9 mouse cellular contexts compared by ENCODE assay signal in the genomic region with DNA sequence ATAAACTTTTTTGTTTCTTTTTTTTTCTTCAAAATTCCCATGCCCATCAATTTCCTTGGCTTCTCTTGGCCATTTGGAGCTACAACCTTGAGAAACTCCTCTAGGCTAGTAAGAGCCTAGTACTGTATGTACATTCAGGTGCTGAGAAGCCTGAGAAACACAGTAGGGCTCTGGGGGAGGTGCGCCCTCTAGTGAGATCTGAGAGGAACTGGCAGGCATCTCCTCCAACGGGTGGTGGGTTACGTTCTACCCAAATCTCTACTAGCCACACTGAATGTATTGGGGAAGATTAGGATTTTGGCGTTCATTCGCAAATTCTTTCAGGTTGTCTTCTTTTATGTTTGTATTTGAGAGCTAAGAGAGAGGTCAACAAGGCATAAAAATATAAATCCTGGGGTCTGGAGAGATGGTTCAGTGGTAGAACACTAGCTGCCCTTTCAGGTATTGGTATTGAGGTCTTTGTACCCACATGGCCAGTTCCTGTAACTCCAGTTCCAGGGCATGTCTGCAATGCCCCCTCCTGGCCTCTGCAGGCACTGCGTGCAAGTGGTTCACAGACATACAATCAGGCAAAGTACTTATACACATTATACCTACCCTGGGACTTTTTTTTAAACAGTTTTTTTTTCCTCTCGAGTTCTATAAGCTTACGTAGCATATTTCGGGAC. TPM values are rescaled to one million over a fixed set of nuclear protein-coding genes. Genes with fewer than 3 reads are reported as not detected.
DNase-seq lines count a peak whose midpoint lies in the region; ATAC-seq and TF ChIP-seq lines count a peak whose summit lies in the region.
"Had no signal": no experiment of that assay in that cellular context is flagged by ENCODE, and none has a peak within 500 bp of the region (broad histone marks: within the 10 kb centered on the region; RNA-seq: fewer than 3 reads in every experiment).

No protein-coding gene starts in this region.

- no peak for ATAC-seq in heart, embryonic 12.5 days (ENCODE audit: insufficient number of reproducible peaks, low FRiP score)
- 0 out of 2 replicates have a peak, but pooled peaks have one; percentile 33 for ATAC-seq in hindbrain, embryonic 11.5 days (ENCODE audit: low FRiP score)

- H3K9ac ChIP-seq in heart, adult 2 months (ENCODE audit: low read depth, low read length): no peak overlapping the region
- H3K9ac ChIP-seq in heart, embryonic 12.5 days: no peak overlapping the region
- H3K9ac ChIP-seq in hindbrain, embryonic 11.5 days (ENCODE audit: low read depth, low read length): no peak overlapping the region

- 12% methylated on average over 9 of the region's 9 CpGs for WGBS in heart, adult 2 months
- 11% methylated on average over 9 of the region's 9 CpGs for WGBS in heart, embryonic 12.5 days
- 13% methylated on average over 9 of the region's 9 CpGs for WGBS in hindbrain, embryonic 11.5 days
- WGBS in midbrain, embryonic 10.5 days: 11% methylated on average over 9 of the region's 9 CpGs

- H3K79me2 ChIP-seq in heart, adult 2 months (replicated peaks; ENCODE audit: control insufficient read depth, insufficient read depth, low read length): no peaks in the 10 kb centered on the region

- H3K4me3 ChIP-seq in heart, adult 2 months: no peak overlapping the region
- H3K4me3 ChIP-seq in heart, embryonic 12.5 days: no peak overlapping the region
- no peak overlapping the region for H3K4me3 ChIP-seq in hindbrain, embryonic 11.5 days (ENCODE audit: low read depth, low read length)
- no peak overlapping the region for H3K4me3 ChIP-seq in midbrain, embryonic 10.5 days
- H3K4me3 ChIP-seq: myocyte had no signal

- DNase-seq in heart, adult 2 months: peak; percentile 39 to 51
- DNase-seq in adrenal gland, adult 2 months: peak; percentile 61
- peak; percentile 89 for DNase-seq in embryo, embryonic 10.5 days (ENCODE audit: low spot score)
- peak; percentile 80 for DNase-seq in hindbrain, embryonic 11.5 days (ENCODE audit: low spot score)
- peak; percentile 26 for DNase-seq in layer of hippocampus, adult 9-11 months
- DNase-seq in midbrain, embryonic 10.5 days (ENCODE audit: low spot score): peak; percentile 66
- peak; percentile 25 to 65 for DNase-seq in spleen, adult 18-20 months

- intact Hi-C loops in heart, adult 2 months (cut with DNase I): loop anchor here (2.0 kb wide), 1 partner anchor 108 kb away; no protein-coding TSS in a partner anchor

- H3K27ac ChIP-seq in heart, adult 2 months: no peak overlapping the region
- H3K27ac ChIP-seq in heart, embryonic 12.5 days (ENCODE audit: poor library complexity, severe bottlenecking): no peak overlapping the region
- no peak overlapping the region for H3K27ac ChIP-seq in hindbrain, embryonic 11.5 days (ENCODE audit: low read depth, low read length)
- no peak overlapping the region for H3K27ac ChIP-seq in midbrain, embryonic 10.5 days (replicated peaks)

- H3K4me2 ChIP-seq in heart, embryonic 12.5 days: no peak overlapping the region
- H3K4me2 ChIP-seq in hindbrain, embryonic 11.5 days (replicated peaks; ENCODE audit: low read depth, low read length): no peak overlapping the region

- no peak for TF ChIP-seq EP300 in heart, adult 2 months (IDR thresholded peaks at IDR 0.05; ENCODE audit: insufficient read depth, low read depth, low read length)

- H3K4me1 ChIP-seq in heart, adult 2 months (ENCODE audit: control insufficient read depth, insufficient read depth, low read length): peaks cover 1% of the 10 kb centered on the region; the same call in 1 of the 2 replicates
- peaks cover 29% of the 10 kb centered on the region for H3K4me1 ChIP-seq in heart, embryonic 12.5 days (replicated peaks)
- H3K4me1 ChIP-seq in hindbrain, embryonic 11.5 days (replicated peaks; ENCODE audit: control insufficient read depth, insufficient read depth, low read length): peaks cover 9% of the 10 kb centered on the region
- H3K4me1 ChIP-seq in midbrain, embryonic 10.5 days: peaks cover 40% of the 10 kb centered on the region

- peak; percentile 84 for TF ChIP-seq CTCF in heart, adult 2 months (IDR thresholded peaks at IDR 0.05)

- H3K27me3 ChIP-seq in heart, adult 2 months (ENCODE audit: control insufficient read depth, insufficient read depth, low read length): peaks cover 23% of the 10 kb centered on the region
- peaks cover 97% of the 10 kb centered on the region for H3K27me3 ChIP-seq in heart, embryonic 12.5 days (replicated peaks)
- H3K27me3 ChIP-seq in hindbrain, embryonic 11.5 days (ENCODE audit: control insufficient read depth, insufficient read depth, low read length): peaks cover 51% of the 10 kb centered on the region
- H3K27me3 ChIP-seq in midbrain, embryonic 10.5 days (ENCODE audit: low read depth, poor library complexity, severe bottlenecking): peaks cover 100% of the 10 kb centered on the region

- no peak for TF ChIP-seq POLR2A in heart, adult 2 months (IDR thresholded peaks at IDR 0.05; ENCODE audit: insufficient read depth, low read depth, low read length)

- no peaks in the 10 kb centered on the region for H3K36me3 ChIP-seq in heart, adult 2 months (ENCODE audit: control insufficient read depth, insufficient read depth, low read length)
- H3K36me3 ChIP-seq in heart, embryonic 12.5 days: no peaks in the 10 kb centered on the region
- no peaks in the 10 kb centered on the region for H3K36me3 ChIP-seq in hindbrain, embryonic 11.5 days (ENCODE audit: control insufficient read depth, insufficient read depth, low read length)
- H3K36me3 ChIP-seq in midbrain, embryonic 10.5 days: no peaks in the 10 kb centered on the region

- no peaks in the 10 kb centered on the region for H3K9me3 ChIP-seq in heart, embryonic 12.5 days (replicated peaks)
- H3K9me3 ChIP-seq in hindbrain, embryonic 11.5 days (ENCODE audit: control insufficient read depth, low read length): no peaks in the 10 kb centered on the region
- H3K9me3 ChIP-seq in midbrain, embryonic 10.5 days (replicated peaks): no peaks in the 10 kb centered on the region

RNA-seq across cellular contexts. Expression of gene Duoxa2, which starts 4.0 kb away (rescaled TPM):
- total RNA-seq in heart, adult 2 months (2021): under 1 TPM; 0.18 to 0.21 TPM
- polyA plus RNA-seq in heart, adult 2 months (2012; rRNA removed): 0.18 and 0.23 TPM in 2 replicates
- polyA plus RNA-seq in heart, embryonic 12.5 days (2016; fragmentation: Nextera tagmentation; extraction: Ambion mirVana): not detected in 2 replicates
- not detected for total RNA-seq in adrenal gland, adult 2 months (2021)
- 0.08 TPM in 1 of 2 replicates, not detected in the other for polyA plus RNA-seq in adrenal gland, adult 2 months (2012; rRNA removed)
- polyA plus RNA-seq in hindbrain, embryonic 11.5 days (2014; fragmentation: Nextera tagmentation; extraction: Ambion mirVana): not detected in 2 replicates
- not detected in 2 replicates for polyA plus RNA-seq in midbrain, embryonic 10.5 days (2016; fragmentation: Nextera tagmentation; extraction: Ambion mirVana)
- polyA plus RNA-seq: myocyte had no signal

RNA-seq across cellular contexts. Expression of gene Duox2, which starts 4.5 kb away (rescaled TPM):
- total RNA-seq in heart, adult 2 months (2021): under 1 TPM; 0.57 to 0.61 TPM
- 0.53 and 0.84 TPM in 2 replicates for polyA plus RNA-seq in heart, adult 2 months (2012; rRNA removed)
- 0.13 TPM in 2 replicates for polyA plus RNA-seq in heart, embryonic 12.5 days (2016; fragmentation: Nextera tagmentation; extraction: Ambion mirVana)
- total RNA-seq in adrenal gland, adult 2 months (2021): under 1 TPM in 1 of 2 experiments, not detected in 1; 0.07 TPM
- polyA plus RNA-seq in adrenal gland, adult 2 months (2012; rRNA removed): 0.04 and 0.06 TPM in 2 replicates
- polyA plus RNA-seq in hindbrain, embryonic 11.5 days (2014; fragmentation: Nextera tagmentation; extraction: Ambion mirVana): not detected in 2 replicates
- not detected in 2 replicates for polyA plus RNA-seq in midbrain, embryonic 10.5 days (2016; fragmentation: Nextera tagmentation; extraction: Ambion mirVana)

RNA-seq across cellular contexts. Expression of gene Duoxa1, which starts 10.8 kb away (rescaled TPM):
- under 1 TPM; 0.23 to 0.37 TPM for total RNA-seq in heart, adult 2 months (2021)
- polyA plus RNA-seq in heart, adult 2 months (2012; rRNA removed): 1.1 and 1.5 TPM in 2 replicates
- not detected in 2 replicates for polyA plus RNA-seq in heart, embryonic 12.5 days (2016; fragmentation: Nextera tagmentation; extraction: Ambion mirVana)
- under 1 TPM in 1 of 2 experiments, not detected in 1; 0.31 TPM for total RNA-seq in adrenal gland, adult 2 months (2021)
- 0.58 and 0.97 TPM in 2 replicates for polyA plus RNA-seq in adrenal gland, adult 2 months (2012; rRNA removed)
- polyA plus RNA-seq in hindbrain, embryonic 11.5 days (2014; fragmentation: Nextera tagmentation; extraction: Ambion mirVana): 0.07 TPM in 1 of 2 replicates, not detected in the other
- polyA plus RNA-seq in midbrain, embryonic 10.5 days (2016; fragmentation: Nextera tagmentation; extraction: Ambion mirVana): not detected in 2 replicates

RNA-seq across cellular contexts. Expression of gene Duox1, which starts 12.8 kb away (rescaled TPM):
- total RNA-seq in heart, adult 2 months (2021): under 1 TPM; 0.10 to 0.34 TPM
- 0.51 and 0.73 TPM in 2 replicates for polyA plus RNA-seq in heart, adult 2 months (2012; rRNA removed)
- 0.04 and 0.05 TPM in 2 replicates for polyA plus RNA-seq in heart, embryonic 12.5 days (2016; fragmentation: Nextera tagmentation; extraction: Ambion mirVana)
- total RNA-seq in adrenal gland, adult 2 months (2021): not detected
- polyA plus RNA-seq in adrenal gland, adult 2 months (2012; rRNA removed): 0.07 and 0.17 TPM in 2 replicates
- polyA plus RNA-seq in hindbrain, embryonic 11.5 days (2014; fragmentation: Nextera tagmentation; extraction: Ambion mirVana): 0.12 TPM in 1 of 2 replicates, not detected in the other
- polyA plus RNA-seq in midbrain, embryonic 10.5 days (2016; fragmentation: Nextera tagmentation; extraction: Ambion mirVana): 0.02 TPM in 2 replicates

Comparison
In these comparisons a context has a peak if more than half of its experiments do, and no peak if none do; other contexts are left out.
1. DNase-seq: peak in every context shown above with its lines; median percentile 89 in embryo, embryonic 10.5 days; 80 in hindbrain, embryonic 11.5 days; 66 in midbrain, embryonic 10.5 days; 61 in adrenal gland, adult 2 months; 45 in heart, adult 2 months; 45 in spleen, adult 18-20 months; 26 in layer of hippocampus, adult 9-11 months.